Mouse (Mus musculus): ENCODE data around the gene Nsf.

DNA sequence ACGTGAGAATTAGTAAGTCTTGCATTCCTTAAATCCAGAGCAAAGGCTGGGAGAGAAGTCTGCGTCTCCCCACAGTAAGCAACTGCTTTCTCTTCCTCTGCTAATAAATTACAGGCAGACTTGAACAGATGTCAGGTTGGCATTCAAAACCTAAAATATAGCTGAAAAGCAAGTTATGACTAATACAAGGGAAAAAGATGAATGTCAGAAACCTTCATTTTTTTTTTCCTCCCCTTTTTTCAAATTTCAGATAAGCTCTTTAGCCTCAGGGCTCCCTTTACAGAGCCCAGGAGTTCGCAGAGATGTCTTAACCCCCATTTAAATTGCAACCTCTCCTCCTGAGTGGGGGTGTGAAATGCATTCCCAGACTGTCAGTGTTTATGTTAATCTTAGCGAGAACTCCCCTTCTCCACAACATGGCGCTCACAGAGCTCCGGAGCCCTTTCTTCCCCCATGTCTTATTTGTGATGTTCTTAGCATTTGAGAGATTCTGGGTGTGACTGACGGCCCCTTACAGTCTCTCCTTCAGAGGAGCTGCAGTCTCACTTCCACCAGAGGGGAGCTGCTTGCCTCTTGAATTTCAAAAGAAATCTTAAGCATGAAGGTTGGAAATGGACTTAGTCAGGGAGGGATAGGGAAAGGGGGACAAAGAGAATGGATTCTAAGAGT is 47.7 kb downstream of the Nsf start:
- TF ChIP-seq MAFK (IDR thresholded peaks at IDR 0.05; ENCODE audit: insufficient read depth, low read depth, low read length) (no peak), ZNF384 (IDR thresholded peaks at IDR 0.05; ENCODE audit: low read depth, low read length) (no peak)
